Mouse (Mus musculus) heart, postnatal 14 days (tissue): Measurements from ENCODE around the gene Gpr157. TPM values are rescaled to one million over a fixed set of nuclear protein-coding genes. Genes with fewer than 3 reads are reported as not detected.

Source experiments
- DNase-seq, 2 experiments: peaks; one replicate each; pipeline ENCODE4 v3.0.0; 2021 to 2022
- intact Hi-C: fragments of 180-260 bp; cut with DNase I; formaldehyde crosslinking; loops from one replicate; pipeline ENCODE4 v1.15.1; 2025
- microRNA-seq, 2 experiments: library from miRNA; unstranded; fragments of <30 nt; microRNA quantifications; one replicate each; pipeline ENCODE4 v1.2.0; 2021 to 2022
- total RNA-seq, 2 experiments: library from RNA; stranded (reverse); gene quantifications; 2 replicates each; pipeline ENCODE4 v1.2.3; 2021

The Gpr157 gene
- total RNA-seq, 2 experiments from 2014 or later = 29.5 to 33.7 TPM

- intact Hi-C loops = loop anchor here (2.0 kb wide), 1 partner anchor 81 kb away; no protein-coding TSS in a partner anchor
- DNase-seq = no peak
Observed at GRCm38 (mm10) chr4:150137368-150138083, 50.4 kb downstream of the Gpr157 start.

- intact Hi-C loops = no loop called here
- DNase-seq = peak; percentile 27 to 51
Observed at GRCm38 (mm10) chr4:150138084-150138543, 50.9 kb downstream of the Gpr157 start.

- intact Hi-C loops = no loop called here
Observed at GRCm38 (mm10) chr4:150139090-150139489, 51.9 kb downstream of the Gpr157 start.

GRCm38 (mm10) chr4:150140346-150140745, 53.2 kb downstream of the Gpr157 start:
- no peak for DNase-seq
- intact Hi-C loops = no loop called here

More at GRCm38 (mm10) chr4:150139090-150139489, 51.9 kb downstream of the Gpr157 start:
- DNase-seq = no peak

GRCm38 (mm10) chr4:150144242-150144641, 57.1 kb downstream of the Gpr157 start:
- intact Hi-C loops = no loop called here

GRCm38 (mm10) chr4:150146286-150146685, 59.1 kb downstream of the Gpr157 start:
- intact Hi-C loops = no loop called here
- DNase-seq = no peak

More at GRCm38 (mm10) chr4:150144242-150144641, 57.1 kb downstream of the Gpr157 start:
- no peak for DNase-seq

- intact Hi-C loops = no loop called here
- DNase-seq = no peak
Observed at GRCm38 (mm10) chr4:150151045-150151444, 63.9 kb downstream of the Gpr157 start.

- intact Hi-C loops = no loop called here
Observed at GRCm38 (mm10) chr4:150152483-150152882, 65.3 kb downstream of the Gpr157 start.

GRCm38 (mm10) chr4:150155301-150155700, 68.1 kb downstream of the Gpr157 start:
- intact Hi-C loops = no loop called here
- DNase-seq = no peak

More at GRCm38 (mm10) chr4:150152483-150152882, 65.3 kb downstream of the Gpr157 start:
- DNase-seq = no peak

Small RNAs within 50 kb of the gene (microRNA-seq; reads per million reads assigned to microRNA genes)
- gene Mir34a = 590 to 4,571 reads per million in 2 experiments

Other genes starting within 250 kb of the Gpr157 start
- gene Spsb1, start 132.3 kb upstream of the Gpr157 start, total RNA-seq = 10 to 100 TPM; 44.8 to 49.3 TPM
- gene H6pd, start 78.3 kb upstream of the Gpr157 start, total RNA-seq = 10 to 100 TPM; 41.0 to 45.9 TPM
- gene Slc2a5, start 31.9 kb downstream of the Gpr157 start, total RNA-seq = under 1 TPM in 1 of 2 experiments, not detected in 1; 0.17 TPM
- not detected for gene Slc2a7, start 61.6 kb downstream of the Gpr157 start, total RNA-seq
- not detected for gene Car6, start 114.0 kb downstream of the Gpr157 start, total RNA-seq
- gene Eno1, start 149.4 kb downstream of the Gpr157 start, total RNA-seq = 100 to 1,000 TPM; 165 to 170 TPM
- 10 to 100 TPM; 52.5 to 62.6 TPM for gene Rere, start 194.3 kb downstream of the Gpr157 start, total RNA-seq